Mouse (Mus musculus) mouse embryonic stem cell (cell line): Measurements from ENCODE around the gene Obox6.

ENCODE experiments used
- in situ Hi-C, 2 experiments: fragments of 300-500 bp; cut with MboI; formaldehyde crosslinking; loops; 1 replicate in 1 of 2; 3 replicates in 1 of 2; pipeline ENCODE4 v1.14.3; 2019 to 2020; ENCODE audit warnings: low sequenced_read_pairs in 2 of 2, low pct_unique_long_range_greater_than_20kb in 1 of 2, mixed read lengths in 1 of 2; ENCODE audit not compliant: unreplicated experiment in 1 of 2

Gene Obox6

GRCm38 (mm10) chr7:15839578-15839977 is at the start of gene Obox6:
Gene Obox6 (minus strand): TSS chr7:15839678.
- in situ Hi-C loops: no loop called here

GRCm38 (mm10) chr7:15884127-15884526 is 44.6 kb upstream of the Obox6 start:
- in situ Hi-C loops: no loop called here

- in situ Hi-C loops: no loop called here
These were observed 42.8 kb upstream of the Obox6 start, which contains the start of gene Crxos for GRCm38 (mm10) chr7:15882317-15882716. Gene Crxos (plus strand): TSS chr7:15882617.

- in situ Hi-C loops: no loop called here
These were observed 42.4 kb upstream of the Obox6 start for GRCm38 (mm10) chr7:15881831-15882230.

- in situ Hi-C loops: no loop called here
These were observed 41.9 kb upstream of the Obox6 start for GRCm38 (mm10) chr7:15881388-15881787.

GRCm38 (mm10) chr7:15879756-15880155 is 40.3 kb upstream of the Obox6 start, which contains the start of gene Crx:
Gene Crx (minus strand): TSS chr7:15879968.
- in situ Hi-C loops: no loop called here

- in situ Hi-C loops: no loop called here
These were observed 24.6 kb upstream of the Obox6 start for GRCm38 (mm10) chr7:15864104-15864503.

- in situ Hi-C loops: no loop called here
These were observed 20.2 kb upstream of the Obox6 start for GRCm38 (mm10) chr7:15859657-15860056.
